Comparison of ENCODE assay signal across 7 mouse cellular contexts in genomic region chr12:112411612-112412350, GRCm38 (mm10).
DNase-seq lines count a peak whose midpoint lies in the region; ATAC-seq and TF ChIP-seq lines count a peak whose summit lies in the region.

No protein-coding gene starts in this region.

- no peaks in the 10 kb centered on the region for H3K9me3 ChIP-seq in G1E (replicated peaks)
- no peaks in the 10 kb centered on the region for H3K9me3 ChIP-seq in limb, embryonic 13.5 days

- no peak overlapping the region for H3K9ac ChIP-seq in limb, embryonic 13.5 days

- DNase-seq in layer of hippocampus, adult 2 months (ENCODE audit: low spot score in 2 of 2): no peak
- no peak for DNase-seq in layer of hippocampus, postnatal 10 days (ENCODE audit: low spot score in 2 of 2)
- no peak for DNase-seq in G1E (ENCODE audit: low spot score)
- peak; percentile 59 for DNase-seq in embryo, embryonic 10 days (ENCODE audit: low spot score)
- no peak for DNase-seq in ovary, postnatal 14 days (ENCODE audit: low spot score)

- WGBS in limb, embryonic 13.5 days: 7% methylated on average over 13 of the region's 13 CpGs

- H3K4me1 ChIP-seq in G1E (ENCODE audit: insufficient read depth, low read depth, low read length): no peaks in the 10 kb centered on the region
- H3K4me1 ChIP-seq in limb, embryonic 13.5 days: peaks cover 32% of the 10 kb centered on the region

- no peak for ATAC-seq in G1E (ENCODE audit: extremely low read depth, insufficient number of reproducible peaks, low FRiP score, poor library complexity, severe bottlenecking)
- no peak for ATAC-seq in limb, embryonic 13.5 days (ENCODE audit: low FRiP score, low read depth)
- no peak for ATAC-seq in monocyte, adult 5-6 weeks (replicated peaks; ENCODE audit: insufficient number of reproducible peaks, low FRiP score, low TSS enrichment, poor library complexity, severe bottlenecking)

- peak; percentile 88 for TF ChIP-seq CTCF in layer of hippocampus, adult 2 months (conservative IDR thresholded peaks at IDR 0.05)
- peak; percentile 25; the same call in 1 of the 2 replicates for TF ChIP-seq CTCF in G1E (IDR thresholded peaks at IDR 0.05; ENCODE audit: low read depth, low read length)

- no peaks in the 10 kb centered on the region for H3K36me3 ChIP-seq in G1E (replicated peaks)
- H3K36me3 ChIP-seq in limb, embryonic 13.5 days: no peaks in the 10 kb centered on the region

- no peak overlapping the region for H3K27ac ChIP-seq in layer of hippocampus, adult 2 months
- no peak overlapping the region for H3K27ac ChIP-seq in limb, embryonic 13.5 days

- H3K4me2 ChIP-seq in limb, embryonic 13.5 days (replicated peaks): peak overlapping the region; percentile 14; the same call in 1 of the 2 replicates

- no peak overlapping the region for H3K4me3 ChIP-seq in layer of hippocampus, adult 2 months
- no peak overlapping the region for H3K4me3 ChIP-seq in G1E (ENCODE audit: low read depth, low read length)
- no peak overlapping the region for H3K4me3 ChIP-seq in limb, embryonic 13.5 days

- peaks cover 8% of the 10 kb centered on the region; the same call in 1 of the 2 replicates for H3K27me3 ChIP-seq in G1E (ENCODE audit: insufficient read depth, low read length)
- H3K27me3 ChIP-seq in limb, embryonic 13.5 days: peaks cover 23% of the 10 kb centered on the region; the same call in 1 of the 2 replicates
